Mouse (Mus musculus) MEL (cell line): Measurements from ENCODE around the gene Btd. TPM values are rescaled to one million over a fixed set of nuclear protein-coding genes. Genes with fewer than 3 reads are reported as not detected.

ENCODE experiments used
- DNase-seq: peaks from one replicate; pipeline ENCODE4 v3.0.0; 2011; ENCODE audit warnings: low read depth, low spot score
- H3K27ac ChIP-seq: 2 replicates; pipeline ENCODE4 v1.5.1; 2012; ENCODE audit warnings: low read depth, mild to moderate bottlenecking, control low read depth, low read length, moderate library complexity; ENCODE audit not compliant: control insufficient read depth
- H3K27me3 ChIP-seq, 2 experiments: fragments of 150-350 bp in 1 of 2; sonication (generic) in 1 of 2; 2 replicates each; pipeline ENCODE4 v1.6.1; 2012; ENCODE audit warnings: low read length in 2 of 2, mild to moderate bottlenecking in 2 of 2, improper control_type of control experiment in 1 of 2, moderate library complexity in 1 of 2; ENCODE audit not compliant: insufficient read depth in 2 of 2, control insufficient read depth in 1 of 2
- H3K36me3 ChIP-seq, 2 experiments: 2 replicates each; pipeline ENCODE4 v1.6.1; 2012 to 2014; ENCODE audit warnings: low read length in 2 of 2, improper control_type of control experiment in 1 of 2, inconsistent platforms in 1 of 2, mild to moderate bottlenecking in 1 of 2; ENCODE audit not compliant: insufficient read depth in 2 of 2, control insufficient read depth in 1 of 2
- H3K4me1 ChIP-seq, 2 experiments: fragments of 150-350 bp in 1 of 2; sonication (generic) in 1 of 2; 2 replicates each; pipeline ENCODE4 v1.6.1; 2012; ENCODE audit warnings: low read length in 2 of 2, improper control_type of control experiment in 1 of 2, mild to moderate bottlenecking in 1 of 2; ENCODE audit not compliant: insufficient read depth in 2 of 2, control insufficient read depth in 1 of 2
- H3K4me3 ChIP-seq, 2 experiments: fragments of 150-350 bp in 1 of 2; sonication (generic) in 1 of 2; 2 replicates each; pipeline ENCODE4 v1.5.1; 2012; ENCODE audit warnings: low read depth in 2 of 2, low read length in 2 of 2, mild to moderate bottlenecking in 2 of 2, moderate library complexity in 2 of 2, control low read depth in 1 of 2, improper control_type of control experiment in 1 of 2; ENCODE audit not compliant: control insufficient read depth in 1 of 2, insufficient read depth in 1 of 2
- H3K79me2 ChIP-seq: 2 replicates; pipeline ENCODE4 v1.6.1; 2012; ENCODE audit warnings: mild to moderate bottlenecking, low read length, moderate library complexity; ENCODE audit not compliant: control insufficient read depth, poor library complexity, insufficient read depth
- H3K9ac ChIP-seq: 2 replicates; pipeline ENCODE4 v1.6.1; 2012; ENCODE audit warnings: low read depth, mild to moderate bottlenecking, control low read depth, low read length, moderate library complexity; ENCODE audit not compliant: control insufficient read depth, poor library complexity, severe bottlenecking
- H3K9me3 ChIP-seq: fragments of 150-350 bp; sonication (generic); replicated peaks from 2 replicates; pipeline ENCODE4 v1.6.1; 2012; ENCODE audit warnings: mild to moderate bottlenecking, low read length, improper control_type of control experiment, moderate library complexity; ENCODE audit not compliant: insufficient read depth
- BHLHE40 ChIP-seq: IDR thresholded peaks from 2 replicates; pipeline ENCODE4 v1.6.1; 2012; ENCODE audit warnings: low read depth, mild to moderate bottlenecking, inconsistent platforms, low read length, improper control_type of control experiment, borderline replicate concordance
- CHD2 ChIP-seq: IDR thresholded peaks from 2 replicates; pipeline ENCODE4 v1.6.1; 2011; ENCODE audit warnings: low read length, improper control_type of control experiment
- CTCF ChIP-seq, 3 experiments: IDR thresholded peaks in 2 of 3; conservative IDR thresholded peaks in 1 of 3; 2 replicates each; pipeline ENCODE4 v1.5.1; 2011 to 2012; ENCODE audit warnings: low read length in 3 of 3, low read depth in 2 of 3, mild to moderate bottlenecking in 2 of 3, improper control_type of control experiment in 1 of 3, inconsistent platforms in 1 of 3, mixed read lengths in 1 of 3, moderate library complexity in 1 of 3; ENCODE audit not compliant: control insufficient read depth in 1 of 3, insufficient read depth in 1 of 3, poor library complexity in 1 of 3, severe bottlenecking in 1 of 3
- ELF1 ChIP-seq: IDR thresholded peaks from 2 replicates; pipeline ENCODE4 v1.6.1; 2014; ENCODE audit warnings: low read depth, mild to moderate bottlenecking, inconsistent platforms, low read length, improper control_type of control experiment, moderate library complexity
- EP300 ChIP-seq, 2 experiments: IDR thresholded peaks; 2 replicates each; pipeline ENCODE4 v1.6.1; 2011; ENCODE audit warnings: improper control_type of control experiment in 2 of 2, low read length in 2 of 2, low read depth in 1 of 2, mild to moderate bottlenecking in 1 of 2
- ETS1 ChIP-seq: IDR thresholded peaks from 2 replicates; pipeline ENCODE4 v1.6.1; 2012; ENCODE audit warnings: low read depth, mild to moderate bottlenecking, inconsistent platforms, low read length, improper control_type of control experiment, moderate library complexity
- GABPA ChIP-seq: IDR thresholded peaks from 2 replicates; pipeline ENCODE4 v1.6.1; 2012; ENCODE audit warnings: low read depth, mild to moderate bottlenecking, inconsistent platforms, low read length, improper control_type of control experiment, moderate library complexity
- GATA1 ChIP-seq: IDR thresholded peaks from 2 replicates; pipeline ENCODE4 v1.6.1; 2011; ENCODE audit warnings: low read depth, low read length, improper control_type of control experiment
- HCFC1 ChIP-seq: IDR thresholded peaks from 2 replicates; pipeline ENCODE4 v1.6.1; 2012; ENCODE audit warnings: low read depth, mild to moderate bottlenecking, inconsistent platforms, low read length, improper control_type of control experiment, moderate library complexity
- JUND ChIP-seq: IDR thresholded peaks from 2 replicates; pipeline ENCODE4 v1.6.1; 2011; ENCODE audit warnings: low read depth, mild to moderate bottlenecking, improper control_type of control experiment, low read length
- MAZ ChIP-seq: IDR thresholded peaks from 2 replicates; pipeline ENCODE4 v1.6.1; 2012; ENCODE audit warnings: low read depth, mild to moderate bottlenecking, inconsistent platforms, low read length, improper control_type of control experiment
- MEF2A ChIP-seq: IDR thresholded peaks from 2 replicates; pipeline ENCODE4 v1.6.1; 2014; ENCODE audit warnings: low read depth, mild to moderate bottlenecking, inconsistent platforms, low read length, improper control_type of control experiment; ENCODE audit not compliant: poor library complexity, insufficient replicate concordance, severe bottlenecking; ENCODE audit errors: extremely low read depth
- MXI1 ChIP-seq: IDR thresholded peaks from 2 replicates; pipeline ENCODE4 v1.6.1; 2011; ENCODE audit warnings: mild to moderate bottlenecking, low read depth, low read length, improper control_type of control experiment
- MYB ChIP-seq: IDR thresholded peaks from 2 replicates; pipeline ENCODE4 v1.6.1; 2011; ENCODE audit warnings: mild to moderate bottlenecking, low read depth, low read length, improper control_type of control experiment
- NELFE ChIP-seq: IDR thresholded peaks from 2 replicates; pipeline ENCODE4 v1.6.1; 2011; ENCODE audit warnings: low read depth, low read length, improper control_type of control experiment
- NRF1 ChIP-seq: IDR thresholded peaks from 2 replicates; pipeline ENCODE4 v1.6.1; 2014; ENCODE audit warnings: low read depth, mild to moderate bottlenecking, inconsistent platforms, low read length, improper control_type of control experiment, moderate library complexity; ENCODE audit not compliant: poor library complexity, insufficient read depth, severe bottlenecking
- POLR2A ChIP-seq, 2 experiments: IDR thresholded peaks; 2 replicates each; pipeline ENCODE4 v1.6.1; 2011 to 2012; ENCODE audit warnings: low read length in 2 of 2, mild to moderate bottlenecking in 2 of 2, control low read depth in 1 of 2, improper control_type of control experiment in 1 of 2, low read depth in 1 of 2, moderate library complexity in 1 of 2; ENCODE audit not compliant: control insufficient read depth in 1 of 2, insufficient read depth in 1 of 2, poor library complexity in 1 of 2
- POLR2AphosphoS5 ChIP-seq: IDR thresholded peaks from 2 replicates; pipeline ENCODE4 v1.6.1; 2012; ENCODE audit warnings: low read depth, borderline replicate concordance, mild to moderate bottlenecking, inconsistent platforms, low read length, moderate library complexity, mixed read lengths
- RAD21 ChIP-seq: IDR thresholded peaks from 2 replicates; pipeline ENCODE4 v1.6.1; 2011; ENCODE audit warnings: mild to moderate bottlenecking, low read depth, low read length, improper control_type of control experiment
- RCOR1 ChIP-seq: IDR thresholded peaks from 2 replicates; pipeline ENCODE4 v1.6.1; 2012; ENCODE audit warnings: low read depth, mild to moderate bottlenecking, inconsistent platforms, low read length, improper control_type of control experiment
- SIN3A ChIP-seq: IDR thresholded peaks from 2 replicates; pipeline ENCODE4 v1.6.1; 2012; ENCODE audit warnings: low read length, improper control_type of control experiment, inconsistent platforms
- SMC3 ChIP-seq: IDR thresholded peaks from 2 replicates; pipeline ENCODE4 v1.6.1; 2011; ENCODE audit warnings: low read depth, low read length, improper control_type of control experiment
- TAL1 ChIP-seq: IDR thresholded peaks from 2 replicates; pipeline ENCODE4 v1.6.1; 2012; ENCODE audit warnings: mild to moderate bottlenecking, inconsistent platforms, low read length, moderate library complexity, mixed read lengths
- TBP ChIP-seq: IDR thresholded peaks from 2 replicates; pipeline ENCODE4 v1.8.0; 2011; ENCODE audit warnings: low read depth, low read length, improper control_type of control experiment
- UBTF ChIP-seq: IDR thresholded peaks from 2 replicates; pipeline ENCODE4 v1.6.1; 2012; ENCODE audit warnings: low read depth, mild to moderate bottlenecking, inconsistent platforms, low read length, improper control_type of control experiment, moderate library complexity, borderline replicate concordance; ENCODE audit not compliant: insufficient read depth
- USF1 ChIP-seq: IDR thresholded peaks from 2 replicates; pipeline ENCODE4 v1.6.1; 2014; ENCODE audit warnings: low read depth, mild to moderate bottlenecking, inconsistent platforms, low read length, improper control_type of control experiment, moderate library complexity
- USF2 ChIP-seq, 2 experiments: IDR thresholded peaks; 2 replicates each; pipeline ENCODE4 v1.6.1; 2011 to 2012; ENCODE audit warnings: improper control_type of control experiment in 2 of 2, low read length in 2 of 2, borderline replicate concordance in 1 of 2, inconsistent platforms in 1 of 2, low read depth in 1 of 2, mild to moderate bottlenecking in 1 of 2; ENCODE audit not compliant: insufficient read depth in 1 of 2
- ZC3H11A ChIP-seq: IDR thresholded peaks from 2 replicates; pipeline ENCODE4 v1.6.1; 2012; ENCODE audit warnings: low read depth, mild to moderate bottlenecking, inconsistent platforms, low read length, improper control_type of control experiment
- ZKSCAN1 ChIP-seq: IDR thresholded peaks from 2 replicates; pipeline ENCODE4 v1.6.1; 2012; ENCODE audit warnings: low read depth, mild to moderate bottlenecking, inconsistent platforms, low read length, improper control_type of control experiment, moderate library complexity
- ZNF384 ChIP-seq: IDR thresholded peaks from 2 replicates; pipeline ENCODE4 v1.6.1; 2012; ENCODE audit warnings: low read depth, mild to moderate bottlenecking, inconsistent platforms, low read length, improper control_type of control experiment
- polyA plus RNA-seq, 2 experiments: library from polyadenylated mRNA; stranded (reverse) in 1 of 2; unstranded in 1 of 2; fragments of >175 nt in 1 of 2; fragments of >200 nt in 1 of 2; gene quantifications; 2 replicates each; pipeline versions ENCODE4 v1.2.1 to v1.2.4; 2012; ENCODE audit warnings: low replicate concordance in 2 of 2, low read depth in 1 of 2; ENCODE audit not compliant: insufficient read length in 2 of 2, insufficient read depth in 1 of 2, missing spikeins in 1 of 2
- total RNA-seq: library from RNA; depleted of rRNA; stranded (reverse); fragments of 300-350 nt; gene quantifications from 2 replicates; pipeline ENCODE4 v1.2.3, GENCODE M21; 2012

The Btd gene
- total and polyA plus RNA-seq, 3 experiments, result 7.2 to 12.9 TPM; not detected in 1

- peak; percentile 53; the same call in 1 of the 2 replicates for TF ChIP-seq RCOR1
- no peak for TF ChIP-seq USF1
- no peak for TF ChIP-seq CTCF (IDR thresholded peaks at IDR 0.05 in 2 of 3, conservative IDR thresholded peaks at IDR 0.05 in 1 of 3; ENCODE audit: control insufficient read depth in 1 of 3, insufficient read depth in 1 of 3, low read depth in 2 of 3, low read length in 3 of 3, poor library complexity in 1 of 3, severe bottlenecking in 1 of 3)
- TF ChIP-seq TBP, result peak; percentile 7; the same call in 1 of the 2 replicates
- TF ChIP-seq CHD2, result no peak
- TF ChIP-seq TAL1, result peak; percentile 16
- TF ChIP-seq UBTF, result no peak
- TF ChIP-seq NRF1, result no peak
- TF ChIP-seq ZKSCAN1, result no peak
- peak; percentile 52 to 91 for TF ChIP-seq EP300 (IDR thresholded peaks at IDR 0.05; ENCODE audit: low read depth in 1 of 2, low read length in 2 of 2)
- no peak for TF ChIP-seq HCFC1
- TF ChIP-seq MYB, result peak; percentile 97
- peak; percentile 74 for TF ChIP-seq GATA1
- no peak for TF ChIP-seq USF2 (IDR thresholded peaks at IDR 0.05; ENCODE audit: borderline replicate concordance in 1 of 2, insufficient read depth in 1 of 2, low read depth in 1 of 2, low read length in 2 of 2)
- TF ChIP-seq ETS1, result peak; percentile 71
- TF ChIP-seq MXI1, result no peak; the same call in 1 of the 2 replicates
- no peak for TF ChIP-seq NELFE
- TF ChIP-seq ZNF384, result peak; percentile 75
- no peak for TF ChIP-seq ELF1
- TF ChIP-seq BHLHE40, result peak; percentile 49; the same call in 1 of the 2 replicates
- TF ChIP-seq MEF2A, result no peak
Observed at GRCm38 (mm10) chr14:31664100-31664902, 23.5 kb downstream of the Btd start (continued).

- H3K27ac ChIP-seq, result peak overlapping the region; percentile 89
- H3K4me1 ChIP-seq, result peaks cover 20 to 39% of the 10 kb centered on the region in 2 experiments
- no peak for TF ChIP-seq JUND
- TF ChIP-seq ZKSCAN1, result no peak
- TF ChIP-seq MAZ, result no peak
- TF ChIP-seq UBTF, result no peak
- no peak; a peak in 1 of 4 replicates for TF ChIP-seq EP300 (IDR thresholded peaks at IDR 0.05; ENCODE audit: low read depth in 1 of 2, low read length in 2 of 2)
- peak; percentile 11; the same call in 1 of the 2 replicates for TF ChIP-seq SIN3A
- no peak for TF ChIP-seq RAD21
- no peak; the same call in 1 of the 2 replicates for TF ChIP-seq SMC3
- no peak for TF ChIP-seq GABPA
- no peak for TF ChIP-seq CHD2
- TF ChIP-seq GATA1, result no peak
- TF ChIP-seq ZC3H11A, result no peak
- TF ChIP-seq POLR2A (IDR thresholded peaks at IDR 0.05; ENCODE audit: control insufficient read depth in 1 of 2, insufficient read depth in 1 of 2, low read depth in 1 of 2, low read length in 2 of 2, poor library complexity in 1 of 2), result peak in 1 of 2 experiments; percentile 14; a peak in 1 of 4 replicates
- TF ChIP-seq NRF1, result no peak
- TF ChIP-seq TBP, result 0 out of 2 replicates have a peak, but pooled peaks have one; percentile 10
- no peak for TF ChIP-seq POLR2AphosphoS5
- no peak for TF ChIP-seq ZNF384
- no peak for TF ChIP-seq USF1
- no peak for TF ChIP-seq TAL1
- no peak for TF ChIP-seq MEF2A
Observed at GRCm38 (mm10) chr14:31664903-31665565, 24.2 kb downstream of the Btd start.

More at GRCm38 (mm10) chr14:31664903-31665565, 24.2 kb downstream of the Btd start:
- Histone ChIP-seq H3K9ac (peak overlapping the region; percentile 47), H3K79me2 (no peaks in the 10 kb centered on the region), H3K27me3 (no peaks in the 10 kb centered on the region), H3K4me3 (peak overlapping the region; percentile 28 to 48), H3K36me3 (peaks cover 0 to 32% of the 10 kb centered on the region in 2 experiments; a peak in 3 of 4 replicates), H3K9me3 (no peaks in the 10 kb centered on the region)
- peak; percentile 84 for DNase-seq
